Mouse (Mus musculus) spleen, adult 2 months (tissue): ENCODE data around the gene Ttc29. TPM values are rescaled to one million over a fixed set of nuclear protein-coding genes. Genes with fewer than 3 reads are reported as not detected.

Experiments used
- DNase-seq, 2 experiments: peaks; one replicate each; pipeline versions ENCODE4 v3.0.0 to v3.0.0-alpha.2; 2012 to 2021; ENCODE audit warnings: low spot score in 2 of 2, low read depth in 1 of 2
- H3K27ac ChIP-seq: fragments of 200-500 bp; 2 replicates; pipeline ENCODE4 v1.5.1; 2012; ENCODE audit warnings: low read length, inconsistent platforms; ENCODE audit not compliant: insufficient read depth
- H3K27me3 ChIP-seq: fragments of 200-500 bp; 2 replicates; pipeline ENCODE4 v1.6.1; 2012; ENCODE audit warnings: mild to moderate bottlenecking, moderate library complexity, low read length, inconsistent platforms; ENCODE audit not compliant: control insufficient read depth, insufficient read depth
- H3K36me3 ChIP-seq: fragments of 200-500 bp; 2 replicates; pipeline ENCODE4 v1.6.1; 2012; ENCODE audit warnings: mild to moderate bottlenecking, low read length, inconsistent platforms; ENCODE audit not compliant: control insufficient read depth, insufficient read depth
- H3K4me1 ChIP-seq: fragments of 200-500 bp; 2 replicates; pipeline ENCODE4 v1.6.1; 2011; ENCODE audit warnings: inconsistent platforms; ENCODE audit not compliant: control insufficient read depth, insufficient read depth, insufficient read length
- H3K4me3 ChIP-seq: fragments of 200-500 bp; 2 replicates; pipeline ENCODE4 v1.5.1; 2011; ENCODE audit warnings: mild to moderate bottlenecking, inconsistent platforms; ENCODE audit not compliant: insufficient read depth, insufficient read length; ENCODE audit errors: extremely low read depth
- CTCF ChIP-seq: fragments of 200-500 bp; IDR thresholded peaks from 2 replicates; pipeline ENCODE4 v1.5.1; 2011; ENCODE audit warnings: mild to moderate bottlenecking, inconsistent platforms; ENCODE audit not compliant: insufficient read depth, insufficient read length, insufficient replicate concordance; ENCODE audit errors: extremely low read depth
- POLR2A ChIP-seq: fragments of 200-500 bp; IDR thresholded peaks from 2 replicates; pipeline ENCODE4 v1.6.1; 2011; ENCODE audit warnings: low read depth, low read length, inconsistent platforms
- WGBS: fragments of 180-500 bp; shearing (Covaris S2); methylation state at CpG from one replicate; pipeline ENCODE4 v1.1.7; 2018; 5-methylcytosine and 5-hydroxymethylcytosine counted together
- polyA plus RNA-seq: library from polyadenylated mRNA; depleted of rRNA; stranded (reverse); fragments of >200 nt; gene quantifications from 2 replicates; pipeline ENCODE4 v1.2.3, GENCODE M21; 2012

The Ttc29 gene
- polyA plus RNA-seq, 1 experiment: not detected

GRCm38 (mm10) chr8:78295494-78295893 lies 82.4 kb downstream of the Ttc29 start:
- WGBS: 76% methylated on average over 5 of the region's 5 CpGs
- no peak for TF ChIP-seq CTCF
- no peaks in the 10 kb centered on the region for H3K4me1 ChIP-seq
- no peak overlapping the region for H3K27ac ChIP-seq
- H3K36me3 ChIP-seq: no peaks in the 10 kb centered on the region
- no peak overlapping the region for H3K4me3 ChIP-seq
- DNase-seq: no peak
- no peaks in the 10 kb centered on the region for H3K27me3 ChIP-seq

DNA sequence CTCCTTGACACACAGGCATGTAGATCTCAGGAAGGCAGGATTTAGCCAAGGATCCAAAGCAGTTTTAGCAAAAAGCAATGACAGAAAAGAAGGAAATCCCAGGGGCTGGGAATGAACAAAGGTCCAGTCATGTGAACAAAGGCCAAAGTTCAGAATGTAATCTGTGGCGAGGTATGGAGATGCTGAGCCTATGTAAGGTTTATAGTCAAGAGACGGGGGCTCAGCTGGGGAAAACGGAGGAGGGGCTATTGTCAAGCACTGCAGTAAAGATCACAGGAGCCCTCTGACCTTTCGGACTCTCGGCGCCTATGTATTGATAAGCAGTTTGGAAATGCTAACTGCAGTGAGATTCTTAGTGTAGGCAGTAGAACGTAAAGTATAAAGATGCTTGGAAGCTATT lies 90.5 kb downstream of the Ttc29 start:
- H3K27ac ChIP-seq: no peak overlapping the region
- no peaks in the 10 kb centered on the region for H3K36me3 ChIP-seq
- H3K4me1 ChIP-seq: no peaks in the 10 kb centered on the region
- no peak for DNase-seq
- TF ChIP-seq POLR2A: no peak
- no peak for TF ChIP-seq CTCF
- H3K27me3 ChIP-seq: no peaks in the 10 kb centered on the region
- no peak overlapping the region for H3K4me3 ChIP-seq
- 80% methylated on average over 7 of the region's 7 CpGs for WGBS

GRCm38 (mm10) chr8:78306604-78307003 lies 93.5 kb downstream of the Ttc29 start:
- WGBS: 78% methylated on average over 10 of the region's 10 CpGs
- no peak for DNase-seq

DNA sequence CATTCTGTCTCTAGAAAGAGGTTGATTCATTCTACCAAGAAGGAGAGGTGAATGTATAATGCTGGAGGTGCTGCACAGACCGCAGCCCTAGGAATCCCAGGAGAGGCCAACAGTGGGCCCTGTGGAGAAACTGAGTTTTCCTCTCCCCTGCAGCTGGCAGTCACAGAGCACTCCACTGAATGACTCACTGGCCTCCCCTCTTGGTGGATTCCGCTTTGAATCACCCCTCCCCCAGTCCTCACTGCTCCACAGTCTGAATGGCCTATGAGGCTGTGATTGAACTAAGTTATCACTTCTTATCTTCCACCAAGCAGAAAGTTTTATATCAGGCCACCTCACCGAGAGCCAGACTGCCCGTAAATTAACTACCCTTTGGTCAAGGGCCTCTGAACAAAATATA lies 94.0 kb downstream of the Ttc29 start:
- Histone ChIP-seq H3K27me3 (no peaks in the 10 kb centered on the region), H3K27ac (no peak overlapping the region), H3K4me3 (no peak overlapping the region), H3K4me1 (no peaks in the 10 kb centered on the region), H3K36me3 (no peaks in the 10 kb centered on the region)
- 69% methylated on average over 4 of the region's 4 CpGs for WGBS
- DNase-seq: no peak
- TF ChIP-seq POLR2A: no peak
- no peak for TF ChIP-seq CTCF

More at GRCm38 (mm10) chr8:78306604-78307003, 93.5 kb downstream of the Ttc29 start:
- H3K4me3 ChIP-seq: no peak overlapping the region
- H3K36me3 ChIP-seq: no peaks in the 10 kb centered on the region
- TF ChIP-seq POLR2A (no peak), CTCF (no peak)
- no peaks in the 10 kb centered on the region for H3K27me3 ChIP-seq
- H3K27ac ChIP-seq: no peak overlapping the region
- H3K4me1 ChIP-seq: no peaks in the 10 kb centered on the region

DNA sequence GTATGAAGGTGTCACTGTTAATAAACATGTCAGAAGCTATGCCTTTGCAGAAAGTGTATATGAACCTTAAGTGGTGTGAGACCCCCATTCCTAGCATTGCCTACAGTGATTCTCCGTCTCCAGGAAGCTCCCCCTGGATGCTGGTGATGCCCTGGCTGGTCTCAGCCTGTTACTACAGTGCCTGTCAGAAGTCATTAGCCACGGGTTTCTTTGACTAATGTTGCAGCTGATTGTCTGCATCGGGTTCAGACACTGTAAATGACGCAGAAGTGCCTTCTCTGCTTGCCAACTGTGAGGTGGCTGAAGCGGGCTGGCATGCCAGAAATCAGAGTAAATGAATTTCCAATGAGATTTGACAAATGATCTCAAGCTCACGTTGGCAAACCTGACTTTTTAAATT lies 96.4 kb downstream of the Ttc29 start:
- 79% methylated on average over 6 of the region's 6 CpGs for WGBS
- DNase-seq: no peak
- Histone ChIP-seq H3K4me3 (no peak overlapping the region), H3K36me3 (no peaks in the 10 kb centered on the region), H3K27me3 (no peaks in the 10 kb centered on the region), H3K4me1 (no peaks in the 10 kb centered on the region), H3K27ac (no peak overlapping the region)
- TF ChIP-seq CTCF: no peak
- no peak for TF ChIP-seq POLR2A

DNA sequence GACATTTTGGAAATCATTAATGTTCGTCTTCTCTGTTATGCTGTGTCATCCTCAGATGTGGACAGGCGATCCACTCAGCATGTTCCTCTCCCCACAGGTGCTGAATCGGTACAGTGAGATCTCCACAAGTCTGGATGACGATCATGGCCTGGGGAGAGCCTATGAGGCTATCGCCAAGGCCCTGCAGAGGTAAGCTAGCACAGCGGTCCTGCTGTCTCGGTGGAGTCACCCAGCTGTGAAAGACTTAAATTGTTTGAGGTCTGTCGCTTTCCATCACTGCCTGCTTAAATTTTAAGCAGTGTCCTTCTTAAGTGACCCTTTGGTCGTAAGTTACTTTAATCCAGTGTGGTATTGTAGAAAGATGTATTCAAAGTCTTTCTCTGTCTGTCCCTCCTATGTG lies 102.5 kb downstream of the Ttc29 start:
- Histone ChIP-seq H3K4me1 (no peaks in the 10 kb centered on the region), H3K27ac (no peak overlapping the region), H3K4me3 (no peak overlapping the region), H3K27me3 (no peaks in the 10 kb centered on the region), H3K36me3 (no peaks in the 10 kb centered on the region)
- no peak for DNase-seq
- TF ChIP-seq POLR2A: no peak
- TF ChIP-seq CTCF: no peak
- WGBS: 84% methylated on average over 9 of the region's 9 CpGs

- 84% methylated on average over 2 of the region's 2 CpGs for WGBS
- Histone ChIP-seq H3K27ac (no peak overlapping the region), H3K36me3 (no peaks in the 10 kb centered on the region), H3K4me1 (no peaks in the 10 kb centered on the region), H3K27me3 (no peaks in the 10 kb centered on the region), H3K4me3 (no peak overlapping the region)
- DNase-seq: no peak
- TF ChIP-seq CTCF: no peak
- no peak for TF ChIP-seq POLR2A
These were observed 104.6 kb downstream of the Ttc29 start for GRCm38 (mm10) chr8:78317666-78318065.
